Mouse (Mus musculus) erythroblast, embryonic 14.5 days (primary cell): Measurements from ENCODE around the gene Tnfrsf12a.

ENCODE experiments used
- GATA1 ChIP-seq: IDR thresholded peaks from 2 replicates; pipeline ENCODE4 v1.6.1; 2012; ENCODE audit warnings: low read length, inconsistent platforms, mixed read lengths
- TAL1 ChIP-seq: IDR thresholded peaks from 3 replicates; pipeline ENCODE4 v1.6.1; 2012; ENCODE audit warnings: low read length, inconsistent platforms, mixed read lengths

GRCm38 (mm10) chr17:23651363-23651762, 25.9 kb downstream of the Tnfrsf12a start:
- TF ChIP-seq GATA1 = no peak
- no peak for TF ChIP-seq TAL1
